Mouse (Mus musculus) gastrocnemius, postnatal 25 days (tissue): ENCODE measurements at regions not wholly inside any gene's neighbourhood (a gene's known extent, or its start where the extent isn't known, plus 50 kb on each side); places are given as distances from the start of the nearest gene placed in this dataset.

Experiments
- DNase-seq: peaks from one replicate; pipeline ENCODE4 v3.0.0; 2022

DNA sequence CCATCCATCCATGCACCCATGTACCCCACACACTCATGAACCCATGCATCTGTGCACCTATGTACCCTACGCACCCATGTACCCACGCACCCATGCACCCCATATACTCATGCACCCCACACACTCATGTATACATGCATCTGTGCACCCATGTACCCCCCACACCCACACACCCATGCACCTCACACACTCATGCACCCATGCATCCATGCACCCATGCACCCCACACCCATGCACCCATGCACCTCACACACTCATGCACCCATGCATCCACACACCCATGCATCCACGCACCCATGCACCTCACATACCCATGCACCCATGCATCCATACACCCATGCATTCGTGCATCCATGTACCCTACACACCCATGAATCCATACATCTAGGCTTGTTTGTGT, 63.6 kb downstream of the 4930564D02Rik start:
- DNase-seq, result no peak

DNA sequence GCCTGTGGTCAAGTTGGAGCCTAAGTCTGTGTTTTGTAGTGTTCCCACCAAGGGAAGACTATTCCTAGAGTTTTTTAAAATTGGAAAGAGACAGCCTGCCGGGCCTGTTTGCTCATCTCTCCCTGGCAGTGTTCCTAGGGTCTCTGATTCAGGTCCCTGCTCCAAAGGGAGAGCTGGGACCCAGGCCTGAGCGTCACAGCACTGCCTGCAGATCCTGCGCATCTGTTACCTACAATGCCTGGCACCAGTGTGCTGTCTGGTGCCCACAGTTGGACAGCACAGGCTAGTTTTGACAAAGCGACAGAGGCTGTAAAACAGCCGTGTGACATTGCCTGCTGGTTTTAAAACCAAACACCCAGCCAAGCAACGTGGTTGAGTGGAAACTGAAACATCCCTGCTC, 64.4 kb downstream of the 4930564D02Rik start:
- no peak for DNase-seq

DNA sequence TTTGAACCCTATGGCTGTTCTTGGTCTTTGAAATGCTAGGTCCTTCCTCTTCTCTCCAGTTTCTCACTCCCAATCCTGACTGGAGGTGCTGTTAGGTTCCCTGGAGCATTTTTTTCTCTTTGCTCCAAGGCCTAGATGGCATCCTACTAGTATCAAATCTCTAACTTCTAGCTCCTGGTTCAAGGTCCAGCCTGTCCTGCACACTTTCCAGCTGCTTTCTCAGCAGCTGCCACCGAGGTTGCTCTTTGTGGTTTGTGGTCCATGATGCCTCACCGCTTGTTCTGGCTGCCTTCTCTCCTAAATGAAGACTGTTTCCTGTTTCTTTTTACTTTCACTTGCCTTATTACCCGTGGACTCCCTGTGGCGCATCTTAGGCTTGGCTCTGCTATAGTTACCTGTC, 66.4 kb downstream of the 4930564D02Rik start:
- no peak for DNase-seq

DNA sequence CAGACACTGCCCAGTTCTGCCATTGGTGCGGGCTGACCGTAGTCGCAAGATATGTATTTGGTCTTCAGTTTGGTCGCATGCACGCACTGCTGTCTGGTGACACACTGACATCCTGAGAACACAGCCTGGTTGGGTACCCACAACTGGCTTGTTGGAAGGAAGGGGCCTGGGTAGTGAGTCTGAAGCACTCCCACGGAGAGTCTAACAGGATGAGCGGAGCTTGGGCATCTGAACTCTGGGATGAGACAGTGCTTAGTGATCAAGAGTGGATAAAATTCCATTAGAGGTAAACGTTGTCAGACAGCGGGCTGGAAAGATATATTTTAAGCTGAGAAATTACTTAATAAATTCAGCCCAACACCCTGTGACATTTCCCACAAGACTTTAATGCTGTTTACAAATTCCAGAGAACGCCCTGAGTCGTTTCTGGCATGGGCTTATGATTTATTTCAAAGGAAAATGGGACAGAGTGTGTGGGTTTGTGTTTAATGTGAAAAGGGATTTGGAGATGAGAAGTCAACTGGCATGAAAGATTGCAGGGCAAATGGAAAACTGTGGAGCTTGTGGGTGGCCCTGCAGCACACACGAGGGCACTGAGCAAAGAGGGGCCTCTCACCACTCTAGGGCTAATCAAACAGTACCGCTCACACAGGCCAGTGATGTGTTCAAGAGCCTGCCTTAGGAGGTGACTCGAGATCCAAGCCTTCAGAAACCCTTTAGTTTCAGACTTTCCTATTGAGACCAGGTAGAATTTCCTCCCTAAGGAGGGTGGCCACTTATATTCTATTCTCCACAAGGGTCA, 74.7 kb downstream of the 4930564D02Rik start:
- no peak for DNase-seq

DNA sequence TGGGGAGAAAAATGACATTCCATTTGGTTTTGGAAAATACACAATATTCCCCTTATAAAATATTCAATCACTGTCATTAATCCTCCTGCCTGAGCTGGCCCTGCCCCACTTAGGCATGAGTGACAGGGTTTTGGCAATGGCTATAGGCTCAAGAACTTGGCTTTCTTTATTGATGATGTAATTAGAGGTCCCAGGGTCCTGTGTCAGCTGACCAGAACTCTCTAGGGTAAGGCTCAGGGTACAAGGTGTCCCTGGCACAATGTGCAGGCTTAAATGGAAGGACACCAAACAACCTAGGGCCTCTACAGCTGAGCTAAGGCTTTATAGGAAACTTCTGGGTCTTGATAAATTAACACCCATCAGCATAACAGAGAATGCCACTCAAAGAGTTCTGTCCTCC, 76.0 kb downstream of the 4930564D02Rik start:
- no peak for DNase-seq

DNA sequence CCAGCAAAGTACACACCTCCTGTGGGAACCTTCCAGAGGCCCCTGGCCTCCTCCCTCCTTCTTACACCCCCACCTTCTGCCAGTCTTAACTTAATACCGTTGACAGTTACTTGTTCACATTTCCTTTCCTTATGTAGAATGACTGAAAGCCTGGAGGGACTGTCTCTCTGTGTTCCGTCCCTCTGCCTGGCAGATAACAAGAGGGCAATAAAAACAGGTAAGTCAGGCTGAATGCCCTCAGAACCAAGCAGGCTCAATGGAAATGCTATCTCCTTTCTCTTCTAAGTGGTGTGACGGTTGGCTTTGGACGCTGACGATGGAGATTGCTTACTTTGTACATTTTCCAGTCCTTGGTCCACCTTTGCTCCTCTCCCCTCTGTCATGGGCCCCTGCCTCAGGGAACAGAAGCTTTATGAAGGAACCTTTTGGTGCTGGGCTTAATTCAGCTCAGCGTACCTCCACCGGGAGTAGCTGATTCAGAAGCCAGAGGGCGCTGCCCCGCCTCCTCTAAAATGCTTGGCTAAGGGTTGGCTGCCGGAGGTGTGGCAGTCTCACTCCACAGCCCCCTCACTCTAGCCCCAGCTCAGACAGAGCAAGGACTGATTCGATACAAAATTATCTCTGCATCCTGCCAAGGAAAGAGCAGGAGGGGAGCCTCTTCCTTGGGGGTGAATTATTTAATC, 85.0 kb downstream of the 4930564D02Rik start:
- DNase-seq, result no peak

DNA sequence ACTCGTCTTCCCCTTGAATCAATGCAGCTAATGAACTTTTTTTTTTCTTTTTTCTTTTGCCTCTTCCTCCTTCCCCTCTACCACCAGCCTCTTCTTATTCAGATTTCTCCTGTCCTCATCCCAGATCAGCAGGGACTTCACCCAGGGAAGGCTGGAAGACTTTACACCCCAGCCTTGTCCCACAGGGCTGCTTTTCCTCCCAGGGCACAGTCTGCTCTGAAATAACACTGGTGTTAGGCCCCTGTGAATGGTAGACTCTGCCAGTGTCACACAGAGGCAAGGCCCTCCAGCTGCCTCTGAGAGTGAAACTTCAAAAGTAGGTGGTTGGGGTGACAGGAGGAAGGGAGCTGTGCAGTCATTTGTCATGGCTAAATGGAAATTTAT, 85.5 kb downstream of the 4930564D02Rik start:
- DNase-seq, result no peak

DNA sequence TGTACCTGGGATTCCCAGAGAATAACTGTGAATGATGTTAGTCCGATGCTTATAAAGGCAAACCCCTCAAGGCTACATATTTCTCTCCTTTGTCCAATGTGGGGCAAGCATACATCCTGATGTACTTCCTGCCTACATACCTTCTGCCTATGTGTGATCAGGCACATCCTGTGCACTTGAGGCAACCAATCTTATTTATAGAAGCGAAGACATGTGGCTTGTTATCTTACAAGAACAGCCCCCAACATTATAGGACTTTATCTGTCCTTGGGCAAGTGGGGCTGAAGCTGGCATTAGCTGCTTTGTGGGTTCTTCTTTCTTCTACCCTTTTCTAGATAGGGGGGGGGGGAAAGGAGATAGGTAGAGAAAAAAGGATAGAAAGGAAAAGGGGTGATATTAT, 91.7 kb downstream of the 4930564D02Rik start:
- DNase-seq, result no peak

DNA sequence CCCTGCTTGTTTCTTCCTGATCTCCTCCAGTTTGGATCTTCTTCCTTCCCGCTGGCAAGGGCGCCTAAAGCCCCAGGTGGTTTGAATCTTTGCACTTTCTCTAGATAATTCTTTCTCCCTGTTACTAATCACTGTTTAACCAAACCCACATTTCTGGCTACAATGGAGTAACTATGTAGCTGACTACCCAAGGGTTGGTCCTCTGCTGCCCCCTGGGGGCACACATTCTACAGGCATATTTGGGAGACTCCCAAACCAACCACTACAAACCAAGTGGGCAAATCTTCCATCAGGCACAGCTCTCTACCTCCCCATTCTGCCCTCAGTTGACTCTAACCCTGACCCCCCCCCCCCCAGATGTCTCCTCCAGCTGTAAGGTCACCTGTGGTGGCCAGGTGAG, 98.7 kb downstream of the 4930564D02Rik start:
- DNase-seq, result peak; percentile 29

DNA sequence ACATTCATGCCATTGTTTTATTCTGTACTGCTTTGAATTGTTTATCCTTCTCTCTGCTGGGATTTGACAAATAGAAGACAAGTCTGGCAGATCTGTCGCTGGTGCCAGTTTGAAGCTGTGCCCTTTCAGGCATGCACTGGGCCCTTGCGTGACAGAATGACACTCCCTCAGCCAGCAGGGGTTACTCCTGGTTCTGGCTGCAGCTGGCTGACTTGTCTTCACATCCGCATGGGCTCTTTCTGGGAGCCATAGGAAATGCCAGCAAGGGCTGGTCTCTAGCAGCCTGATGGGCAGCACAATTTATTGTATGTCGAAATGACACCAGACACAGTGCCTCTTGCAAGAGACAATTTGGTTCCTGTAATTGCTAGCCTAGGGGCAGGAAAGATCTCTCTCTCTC, 102.5 kb downstream of the 4930564D02Rik start:
- DNase-seq, result no peak

DNA sequence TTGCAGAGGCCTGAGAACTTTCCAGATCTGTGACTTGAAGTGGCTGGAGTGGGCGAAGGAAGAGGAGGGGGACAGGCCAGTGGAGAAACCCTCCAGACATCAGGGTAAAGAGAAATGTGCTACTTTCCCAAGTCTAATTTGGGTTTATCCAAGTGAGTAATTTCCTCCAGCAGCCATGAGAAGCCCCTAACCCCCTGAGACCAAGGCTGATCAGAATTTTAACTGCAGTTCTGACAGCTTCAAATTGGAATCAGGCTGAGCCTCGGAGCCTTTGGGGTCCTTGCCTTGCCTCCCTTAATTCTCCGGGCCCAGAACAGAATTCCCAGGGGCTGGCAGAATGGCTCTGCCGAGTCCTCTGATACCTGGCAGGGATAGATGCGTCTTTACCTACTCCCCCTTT, 104.9 kb downstream of the 4930564D02Rik start:
- no peak for DNase-seq

DNA sequence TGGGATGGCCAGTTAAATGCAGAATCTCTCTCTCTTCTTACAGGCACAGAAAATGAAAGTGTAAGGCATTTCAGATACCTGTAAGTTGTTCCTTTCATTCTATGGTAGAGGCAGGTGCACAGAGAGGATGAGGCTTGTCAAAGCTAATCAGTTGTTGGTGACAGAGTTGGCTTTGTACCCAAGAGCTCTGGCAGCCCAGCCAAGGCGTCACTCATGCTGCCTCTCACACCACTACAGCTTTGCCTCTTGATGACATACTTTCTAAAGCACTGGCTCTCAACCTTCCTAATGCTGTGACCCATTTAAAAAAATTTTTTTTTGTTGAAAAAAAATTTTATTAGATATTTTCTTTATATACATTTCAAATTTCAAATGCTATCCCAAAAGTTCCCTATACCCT, 105.4 kb downstream of the 4930564D02Rik start:
- no peak for DNase-seq

DNA sequence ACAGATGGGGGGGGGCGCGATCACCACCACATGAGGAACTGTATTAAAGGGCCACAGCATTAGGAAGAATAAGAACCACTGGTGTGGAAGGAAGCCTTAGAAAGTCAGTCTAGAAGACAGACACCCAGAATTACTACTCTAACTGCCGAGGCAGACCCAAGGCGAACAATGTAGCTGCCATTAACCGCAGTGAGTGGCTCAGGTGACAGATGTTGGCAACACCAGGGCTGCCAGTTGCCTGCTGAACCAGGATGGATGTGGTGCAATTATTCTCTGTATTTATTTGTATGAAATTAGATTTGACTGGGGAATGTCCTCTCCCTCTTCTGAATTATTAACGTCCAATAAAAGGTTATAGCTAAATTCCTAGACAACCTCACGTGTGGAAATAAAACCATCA, 124.7 kb downstream of the 4930564D02Rik start:
- DNase-seq, result no peak

DNA sequence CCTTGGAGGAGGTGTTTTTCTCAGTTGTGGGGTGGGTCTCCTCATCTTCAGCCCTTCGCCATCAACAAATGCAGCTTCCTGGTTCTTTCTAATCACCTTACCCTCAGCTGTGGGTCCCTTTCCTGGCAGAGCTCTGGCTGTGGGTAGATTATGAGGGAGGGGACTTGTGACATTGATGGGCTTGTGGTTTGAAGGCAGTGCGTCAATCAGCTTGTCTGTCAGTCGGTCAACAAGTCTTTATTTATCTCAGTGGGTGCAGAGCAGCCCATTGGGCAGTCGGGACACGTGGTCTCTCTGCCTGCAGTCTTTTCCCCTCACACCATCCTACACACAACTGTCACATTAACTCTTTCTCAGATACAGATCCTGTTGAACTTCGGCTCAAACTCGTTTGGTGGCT, 125.2 kb downstream of the 4930564D02Rik start:
- no peak for DNase-seq

DNA sequence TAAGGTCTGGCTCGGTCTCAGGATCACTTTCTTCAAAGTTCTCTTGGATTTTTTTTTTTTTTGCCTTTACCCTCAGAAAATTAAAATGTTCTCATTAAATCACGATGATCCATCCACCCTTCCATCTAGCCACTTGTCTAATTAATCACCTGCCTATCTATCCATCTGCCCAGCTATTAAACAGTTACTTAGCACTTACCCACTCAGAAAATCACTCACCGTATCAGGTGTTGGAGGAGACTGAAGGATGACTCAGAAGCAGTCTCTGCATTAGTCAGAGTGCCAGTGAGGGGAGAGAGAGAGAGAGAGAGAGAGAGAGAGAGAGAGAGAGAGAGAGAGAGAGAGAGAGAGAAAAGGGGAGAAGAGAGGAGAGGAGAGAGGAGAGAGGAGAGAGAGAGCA, 134.1 kb downstream of the 4930564D02Rik start:
- no peak for DNase-seq

DNA sequence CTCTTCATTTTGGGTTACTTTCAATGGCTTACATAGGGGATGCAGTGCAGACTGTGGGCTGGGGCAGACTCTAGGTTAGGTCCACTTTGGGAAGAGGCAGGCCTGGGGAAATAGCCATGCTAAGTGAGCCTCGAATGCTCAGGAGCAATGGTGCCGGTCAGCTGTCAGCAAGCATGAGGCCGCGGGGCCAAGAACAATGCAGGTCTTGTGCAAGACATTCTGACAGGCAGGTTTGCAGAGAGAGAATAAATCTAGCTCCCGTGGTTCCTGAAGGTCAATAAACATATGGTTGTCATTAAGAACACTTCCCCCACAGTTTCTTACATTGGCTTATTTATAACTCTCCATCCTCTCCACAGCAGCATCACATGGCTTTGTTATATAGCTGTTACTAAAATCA, 142.5 kb downstream of the 4930564D02Rik start:
- DNase-seq, result no peak

DNA sequence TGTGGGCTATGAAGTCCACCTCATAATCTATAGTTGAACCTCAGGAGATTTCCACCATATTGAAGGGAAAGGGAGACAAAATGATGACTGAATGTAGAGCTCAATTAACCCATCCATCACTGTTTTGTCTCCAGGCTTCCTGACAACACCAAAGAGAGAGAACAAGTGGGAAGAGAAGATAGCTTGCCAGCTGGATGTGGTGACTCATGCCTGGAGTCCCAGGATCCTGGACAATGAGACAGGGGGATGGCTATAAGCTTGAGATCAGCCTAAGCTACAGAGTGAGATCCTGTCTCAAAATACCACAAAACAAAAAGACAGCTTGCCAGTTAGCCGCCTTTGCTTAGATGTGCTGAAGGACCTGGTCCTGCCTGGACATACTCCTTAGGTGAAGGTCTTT, 144.4 kb downstream of the 4930564D02Rik start:
- no peak for DNase-seq

DNA sequence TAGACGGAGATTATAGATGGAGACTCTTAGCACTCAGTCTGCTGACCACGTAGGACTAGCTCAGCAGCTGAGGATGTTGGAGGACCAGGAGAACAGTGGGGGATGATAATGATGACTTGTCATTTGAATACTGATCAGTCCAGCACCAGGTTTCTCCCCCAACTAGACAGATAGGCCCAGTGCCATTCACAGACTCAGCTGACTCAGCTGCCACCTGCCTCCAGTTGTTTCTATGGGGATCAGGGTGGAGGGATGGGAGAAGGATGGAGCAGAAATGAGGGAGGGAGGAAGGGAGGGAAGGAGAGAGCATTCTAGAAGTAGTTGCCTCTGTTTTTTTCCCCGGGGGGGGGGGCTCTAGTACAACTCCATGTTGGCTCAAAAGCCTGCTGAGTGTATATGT, 145.1 kb downstream of the 4930564D02Rik start:
- DNase-seq, result no peak

DNA sequence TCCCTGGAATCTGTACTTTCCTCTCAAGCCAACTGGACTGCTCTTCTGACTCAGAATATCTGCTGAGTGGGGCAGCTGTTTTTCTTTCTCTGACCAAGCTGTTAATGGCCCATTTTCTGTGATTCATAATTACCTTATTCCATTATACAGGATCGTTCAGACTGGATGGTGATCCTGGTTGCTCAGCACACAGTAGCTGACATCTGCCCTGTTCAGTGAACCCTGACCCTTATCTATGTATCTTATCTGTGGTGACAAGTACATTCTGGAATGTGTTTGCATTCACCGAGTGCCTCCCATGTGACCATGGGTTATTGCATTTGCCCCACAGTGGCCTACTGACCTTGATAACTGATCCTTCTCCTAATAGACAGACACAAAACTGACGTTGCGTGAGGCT, 148.2 kb downstream of the 4930564D02Rik start:
- no peak for DNase-seq

DNA sequence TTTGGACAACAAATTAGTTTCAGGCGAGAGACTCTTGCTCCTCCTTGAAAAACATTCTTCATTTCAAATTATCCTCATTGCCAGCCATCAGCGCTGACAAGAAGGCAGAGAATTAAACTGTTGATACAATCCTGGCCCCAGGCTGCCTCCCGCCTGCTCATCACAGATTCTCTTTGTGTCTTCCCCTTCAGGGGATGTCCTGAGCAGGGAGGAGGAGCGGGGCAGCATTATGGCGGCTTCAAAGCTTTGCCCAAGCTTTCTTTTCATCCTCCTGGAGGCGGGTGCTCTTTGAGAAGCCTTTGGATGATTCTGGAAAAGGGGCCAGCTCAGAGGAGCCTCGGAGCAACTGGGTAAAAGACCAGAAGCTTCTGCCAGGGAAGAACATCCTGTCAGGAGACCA, 149.1 kb downstream of the 4930564D02Rik start:
- DNase-seq, result no peak

DNA sequence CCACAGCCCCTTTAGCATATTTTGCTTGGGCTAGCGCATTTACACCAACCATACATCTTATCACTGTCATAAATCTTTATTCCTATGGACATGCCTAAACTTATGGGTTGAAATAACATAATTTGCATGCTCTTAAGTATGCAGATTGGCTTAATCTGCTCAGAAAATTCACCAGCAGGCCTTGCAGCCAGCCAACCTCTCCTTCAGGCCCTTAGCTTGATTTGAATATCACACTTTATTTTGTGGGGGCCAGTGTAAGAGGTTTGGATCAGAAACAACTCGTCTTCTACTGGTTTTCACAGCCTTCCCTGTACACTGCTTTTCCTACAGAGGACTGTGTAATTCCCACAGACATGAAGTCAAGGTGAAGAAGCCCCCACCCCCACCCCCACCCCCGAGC, 153.0 kb downstream of the 4930564D02Rik start:
- DNase-seq, result no peak

DNA sequence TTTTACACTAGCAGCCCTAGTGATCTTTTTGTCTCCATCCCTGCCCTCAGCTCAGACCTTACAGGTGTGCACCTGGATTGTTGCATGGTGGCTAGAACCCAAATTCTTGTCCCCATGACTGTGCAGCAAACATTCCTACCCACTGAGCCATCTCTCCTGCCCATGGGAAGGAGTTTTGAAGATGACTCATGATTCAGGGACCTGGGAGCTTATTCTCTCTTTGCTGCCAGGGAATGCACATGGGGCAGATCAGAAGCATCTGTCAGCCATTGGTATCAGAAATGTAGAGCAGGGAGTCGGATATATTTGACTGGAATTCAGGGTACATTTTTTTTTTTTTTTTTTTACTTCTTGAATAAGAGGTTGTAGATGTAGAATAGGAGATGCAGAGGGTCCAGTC, 154.0 kb downstream of the 4930564D02Rik start:
- no peak for DNase-seq

DNA sequence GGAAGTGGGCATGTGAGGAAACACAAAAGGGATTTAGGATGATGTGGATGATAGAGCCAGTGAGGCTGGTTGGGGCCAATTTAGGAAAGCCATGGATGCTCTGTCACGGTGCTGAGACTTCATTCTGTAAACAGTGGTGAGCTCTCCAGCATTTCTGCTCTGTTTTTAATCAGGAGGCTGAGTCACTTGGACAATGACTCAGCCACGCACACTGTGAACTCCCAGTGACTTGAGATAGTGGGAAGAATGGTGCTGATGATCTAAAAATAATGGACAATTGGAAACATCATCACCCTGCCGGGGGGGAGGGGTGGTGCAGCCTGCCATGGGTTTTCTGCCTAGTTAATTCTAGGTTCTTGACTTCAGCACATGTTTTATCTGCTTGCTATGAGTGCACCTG, 156.3 kb downstream of the 4930564D02Rik start:
- DNase-seq, result no peak

DNA sequence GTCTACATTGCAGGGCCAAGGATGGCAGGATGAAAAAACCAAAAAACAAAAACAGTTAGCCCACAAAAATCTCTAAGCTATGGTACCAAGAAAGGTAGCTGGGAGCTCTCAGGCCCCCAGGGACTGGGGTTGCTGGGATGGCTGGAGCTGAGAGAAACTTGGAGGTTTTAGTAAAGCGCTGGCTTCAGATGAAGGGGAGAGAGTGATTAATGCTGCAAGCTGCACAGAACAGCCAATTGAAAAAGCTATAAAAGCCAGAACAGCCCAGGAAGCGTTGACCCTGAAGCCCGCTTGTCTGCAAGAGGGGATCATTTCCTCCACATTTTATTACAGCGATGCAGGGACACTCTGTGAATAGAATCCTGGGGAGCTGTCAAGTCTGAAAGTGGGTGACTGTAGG, 157.0 kb downstream of the 4930564D02Rik start:
- no peak for DNase-seq
